Mouse (Mus musculus): ENCODE measurements around the gene Babam1.

DNA sequence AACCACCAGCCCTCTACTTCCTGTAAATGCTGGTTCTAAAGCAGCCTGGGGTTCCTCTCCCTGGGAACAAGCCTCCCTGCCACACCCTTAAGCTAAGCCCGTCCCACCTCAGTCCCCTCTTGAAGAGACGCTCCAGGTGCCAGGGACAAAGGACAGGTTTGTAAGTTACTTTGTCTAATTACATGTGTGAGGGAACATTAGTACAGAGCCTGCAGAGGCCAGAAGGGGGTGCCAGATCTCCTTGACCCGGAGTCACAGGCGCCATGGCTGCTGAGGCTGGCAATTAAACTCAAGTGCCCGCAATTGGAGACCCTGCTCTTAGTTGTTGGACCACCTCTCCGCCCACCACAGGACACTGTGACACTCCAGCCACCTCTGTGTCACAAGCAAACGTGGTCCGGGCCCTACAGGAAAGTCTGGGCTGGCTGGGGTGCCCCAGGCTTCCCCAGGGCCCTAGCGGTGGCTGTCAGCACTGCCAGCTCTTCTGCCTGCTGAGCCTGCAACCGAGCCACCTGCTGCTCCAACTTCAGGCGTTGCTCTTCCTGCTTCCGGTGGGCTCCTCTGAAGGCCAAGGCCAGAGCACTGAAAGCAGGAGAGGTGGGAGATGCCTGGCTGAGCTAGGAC is 11.3 kb upstream of the Babam1 start:
- TF ChIP-seq CTCF (IDR thresholded peaks at IDR 0.05; ENCODE audit: control insufficient read depth, insufficient read depth, insufficient read length) (no peak), MAX (IDR thresholded peaks at IDR 0.05) (no peak), MYOG (IDR thresholded peaks at IDR 0.05; ENCODE audit: control insufficient read depth, extremely low read depth, insufficient read length) (no peak), CEBPB (IDR thresholded peaks at IDR 0.05; ENCODE audit: low read depth) (no peak)
